Mouse (Mus musculus): Measurements from ENCODE around the gene Cst9. TPM values are rescaled to one million over a fixed set of nuclear protein-coding genes. Genes with fewer than 3 reads are reported as not detected.

Cst9 gene
- polyA plus RNA-seq, 1 experiment, result not detected

DNA sequence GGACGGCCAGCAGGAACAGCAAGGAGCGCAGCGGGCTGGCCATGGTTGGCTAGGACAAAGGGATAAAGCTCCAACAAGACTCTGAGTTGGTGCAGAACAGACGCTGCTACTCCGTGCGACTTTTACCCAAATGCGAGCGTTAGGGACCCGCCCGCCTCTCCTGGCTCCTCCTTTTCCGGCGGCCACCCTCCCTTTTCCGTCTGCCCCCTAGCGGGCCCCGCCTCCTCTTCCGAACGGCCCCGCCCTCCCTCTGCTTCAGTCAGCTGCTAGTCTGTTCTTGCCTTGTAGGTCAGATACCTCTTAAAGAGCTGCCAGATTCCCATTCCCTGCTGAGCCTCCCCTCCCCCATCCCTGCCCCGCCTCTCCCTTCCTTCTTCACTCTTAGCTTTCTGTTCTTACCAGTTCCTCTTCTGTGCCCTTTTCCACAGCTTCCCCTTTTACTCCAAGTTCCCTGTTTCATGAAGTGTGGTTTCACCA is 40.4 kb downstream of the Cst9 start, which contains the start of gene Cst3:
Cst3 (minus strand) TSS at position 358 of the 477 bp plus-strand sequence.
- peak; percentile 88 to 93 for DNase-seq (ENCODE audit: extremely low spot score in 1 of 2, low spot score in 1 of 2)

DNA sequence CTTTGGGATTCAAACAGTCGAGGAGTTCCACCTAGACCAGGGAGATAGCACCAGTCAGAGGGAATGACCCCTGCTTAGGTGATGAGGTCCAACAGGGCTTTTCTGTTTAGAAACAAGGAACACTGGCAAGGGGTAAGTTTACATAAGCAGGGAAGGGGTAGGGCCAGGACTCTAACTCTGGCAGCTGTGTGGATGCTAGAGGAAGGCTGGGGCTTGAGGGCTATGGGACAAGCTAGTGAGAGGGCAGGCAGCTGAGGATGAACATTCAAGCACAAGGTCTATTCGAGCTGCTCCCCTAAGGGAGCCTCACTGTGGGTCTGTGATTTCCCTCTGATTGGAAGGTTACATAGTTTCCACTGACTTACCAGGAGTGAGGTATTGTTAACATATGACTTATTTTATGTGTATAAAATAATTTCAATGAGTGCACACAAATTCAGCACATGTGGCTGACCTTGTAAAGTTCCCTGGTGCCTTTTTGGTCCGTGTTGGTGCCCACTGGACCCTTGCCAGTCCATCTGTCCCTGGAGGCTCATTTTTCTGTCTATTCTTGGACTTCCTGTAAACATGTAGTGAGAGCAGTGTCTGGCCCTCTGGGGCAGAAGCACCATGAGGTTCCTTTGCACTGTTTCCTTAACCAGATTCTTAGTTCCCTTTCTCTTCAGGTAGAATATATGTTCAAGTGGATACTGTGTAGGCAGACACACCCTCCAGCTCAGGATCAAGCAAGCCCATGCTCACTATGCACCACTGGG is 42.2 kb downstream of the Cst9 start:
- DNase-seq (ENCODE audit: extremely low spot score in 1 of 2, low spot score in 1 of 2), result no peak

DNA sequence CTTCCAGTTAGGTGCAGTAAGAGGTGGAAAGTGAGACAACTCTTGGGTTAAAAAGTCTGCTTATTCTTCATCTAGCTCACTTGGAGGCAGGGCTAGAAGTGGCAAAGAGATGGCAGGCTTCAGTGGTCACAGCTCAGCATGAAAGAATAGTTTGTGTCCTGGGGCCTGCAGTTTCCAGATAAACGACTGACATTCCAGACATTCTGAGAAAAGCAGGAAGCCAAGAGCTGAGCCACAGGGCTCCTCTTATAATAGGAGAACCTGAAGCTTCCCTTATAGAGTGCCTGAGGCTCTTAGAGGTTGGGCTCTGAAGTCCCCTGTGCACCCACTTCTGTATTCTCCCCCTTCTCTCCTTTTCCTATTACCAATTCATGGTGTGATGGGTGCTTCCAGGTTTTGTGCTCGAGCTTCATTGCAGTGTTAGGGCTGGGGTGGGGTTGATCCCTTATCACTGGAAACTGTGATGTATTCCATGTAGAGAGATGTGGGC is 43.7 kb downstream of the Cst9 start:
- DNase-seq (ENCODE audit: extremely low spot score in 1 of 2, low spot score in 1 of 2), result no peak

DNA sequence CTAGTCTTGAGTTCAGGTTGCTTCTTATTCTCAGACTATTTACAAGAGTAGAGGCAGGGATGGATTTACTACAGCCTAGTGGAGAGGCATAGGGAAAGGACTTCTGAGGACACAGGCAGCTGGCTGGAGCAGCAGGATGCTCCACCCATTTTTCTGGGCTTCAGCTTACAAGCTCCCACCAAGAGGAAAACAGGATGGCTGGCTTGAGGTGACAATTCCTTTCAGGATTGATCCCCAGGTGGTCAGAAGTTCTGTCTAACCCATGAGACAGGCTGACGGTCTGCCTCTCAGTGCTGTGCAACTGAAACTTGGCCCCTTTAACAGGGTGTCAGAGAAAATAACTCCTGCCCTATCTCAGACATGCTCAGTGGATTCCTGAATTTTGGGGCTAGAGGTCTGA is 44.3 kb downstream of the Cst9 start:
- no peak for DNase-seq (ENCODE audit: extremely low spot score in 1 of 2, low spot score in 1 of 2)

DNA sequence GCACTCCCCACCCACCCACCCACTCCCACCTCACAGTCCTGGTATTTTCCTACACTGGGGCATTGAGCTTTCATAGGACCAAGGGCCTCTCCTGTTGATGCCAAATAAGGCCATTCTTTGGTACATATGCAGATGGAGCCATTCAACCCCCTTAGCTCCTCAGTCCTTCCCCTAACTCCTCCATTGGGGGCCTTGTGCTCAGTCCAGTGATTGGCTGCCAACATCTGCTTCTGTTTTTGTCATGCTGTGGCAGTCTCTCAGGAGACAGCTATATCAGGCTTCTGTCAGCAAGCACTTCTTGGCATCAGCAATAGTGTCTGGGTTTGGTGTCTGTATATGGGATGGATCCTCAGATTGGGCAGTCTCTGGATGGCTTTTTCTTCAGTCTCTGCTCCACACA is 49.8 kb downstream of the Cst9 start:
- DNase-seq (ENCODE audit: extremely low spot score in 1 of 2, low spot score in 1 of 2), result no peak

Other genes with a start within 250 kb of the Cst9 start
- 22.0 and 24.7 TPM in 2 replicates for gene Nxt1, start 162.5 kb upstream of the Cst9 start, polyA plus RNA-seq (2012; rRNA removed)
- 19.3 and 20.1 TPM in 2 replicates for gene Gzf1, start 154.1 kb upstream of the Cst9 start, polyA plus RNA-seq (2012; rRNA removed)
- 241 and 278 TPM in 2 replicates for gene Napb, start 102.7 kb upstream of the Cst9 start, polyA plus RNA-seq (2012; rRNA removed)
- gene Cstl1, start 84.8 kb upstream of the Cst9 start, polyA plus RNA-seq (2012; rRNA removed), result 0.74 and 0.90 TPM in 2 replicates
- not detected in 2 replicates for gene Cst11, start 63.6 kb upstream of the Cst9 start, polyA plus RNA-seq (2012; rRNA removed)
- gene 8030411F24Rik, start 53.1 kb upstream of the Cst9 start, polyA plus RNA-seq (2012; rRNA removed), result not detected in 2 replicates
- gene Cst12, start 45.8 kb upstream of the Cst9 start, polyA plus RNA-seq (2012; rRNA removed), result 0.99 and 1.4 TPM in 2 replicates
- gene Cst8, start 36.4 kb upstream of the Cst9 start, polyA plus RNA-seq (2012; rRNA removed), result not detected in 2 replicates
- not detected in 2 replicates for gene Cst13, start 15.1 kb upstream of the Cst9 start, polyA plus RNA-seq (2012; rRNA removed)
- gene 9230104L09Rik, start 29.9 kb downstream of the Cst9 start, polyA plus RNA-seq (2012; rRNA removed), result not detected in 2 replicates
- gene Cst3, start 40.5 kb downstream of the Cst9 start, polyA plus RNA-seq (2012; rRNA removed), result 4,774 and 5,236 TPM in 2 replicates
- gene Gm1330, start 168.1 kb downstream of the Cst9 start, polyA plus RNA-seq (2012; rRNA removed), result not detected in 2 replicates
- not detected in 2 replicates for gene Gm10750, start 182.1 kb downstream of the Cst9 start, polyA plus RNA-seq (2012; rRNA removed)

Data from frontal cortex, adult 2 months (tissue).